Mouse (Mus musculus) embryonic facial prominence, embryonic 11.5 days (tissue): Measurements from ENCODE around the gene Atp6v1g3. TPM values are rescaled to one million over a fixed set of nuclear protein-coding genes. Genes with fewer than 3 reads are reported as not detected.

Experiments used
- ATAC-seq: fragments of 200-750 bp; cut with Nextera tagmentation; replicated peaks from 2 replicates; pipeline ENCODE4 v1.8.0; 2017; ENCODE audit warnings: low read depth; ENCODE audit not compliant: insufficient number of reproducible peaks, low FRiP score, low TSS enrichment
- DNase-seq: peaks from one replicate; pipeline ENCODE4 v3.0.0-alpha.2; 2015; ENCODE audit warnings: low spot score
- H3K27ac ChIP-seq: fragments of 300-500 bp; sonication (generic); replicated peaks from 2 replicates; pipeline ENCODE4 v1.5.1; 2014; ENCODE audit warnings: mild to moderate bottlenecking, low read depth, low read length, control low read depth
- H3K27me3 ChIP-seq: fragments of 300-500 bp; sonication (generic); 2 replicates; pipeline ENCODE4 v1.6.1; 2014; ENCODE audit warnings: mild to moderate bottlenecking, low read length, moderate library complexity, mixed read lengths; ENCODE audit not compliant: control insufficient read depth, insufficient read depth
- H3K36me3 ChIP-seq: fragments of 300-500 bp; sonication (generic); replicated peaks from 2 replicates; pipeline ENCODE4 v1.6.1; 2014; ENCODE audit warnings: low read depth, mild to moderate bottlenecking, low read length, moderate library complexity, mixed read lengths; ENCODE audit not compliant: control insufficient read depth, insufficient read depth
- H3K4me1 ChIP-seq: fragments of 300-500 bp; sonication (generic); 2 replicates; pipeline ENCODE4 v1.6.1; 2014; ENCODE audit warnings: low read length, mixed read lengths; ENCODE audit not compliant: control insufficient read depth, insufficient read depth
- H3K4me2 ChIP-seq: fragments of 300-500 bp; sonication (generic); 2 replicates; pipeline ENCODE4 v1.6.1; 2014; ENCODE audit warnings: low read depth, mild to moderate bottlenecking, control low read depth, low read length, moderate library complexity
- H3K4me3 ChIP-seq: fragments of 300-500 bp; sonication (generic); 2 replicates; pipeline ENCODE4 v1.5.1; 2014; ENCODE audit warnings: low read depth, low read length, control low read depth
- H3K9ac ChIP-seq: fragments of 300-500 bp; sonication (generic); replicated peaks from 2 replicates; pipeline ENCODE4 v1.6.1; 2014; ENCODE audit warnings: mild to moderate bottlenecking, control low read depth, low read length
- H3K9me3 ChIP-seq: fragments of 300-500 bp; sonication (generic); replicated peaks from 2 replicates; pipeline ENCODE4 v1.6.1; 2016; ENCODE audit warnings: mild to moderate bottlenecking, low read length, inconsistent platforms, mixed read lengths; ENCODE audit not compliant: control insufficient read depth
- WGBS: fragments of 180-500 bp; shearing (Covaris S2); extraction: QIAGEN DNeasy Blood & Tissue Kit; methylation state at CpG from one replicate; pipeline ENCODE4 v1.1.7; 2014; 5-methylcytosine and 5-hydroxymethylcytosine counted together
- polyA plus RNA-seq: library from polyadenylated mRNA; unstranded; fragments of >200 nt; fragmentation: Nextera tagmentation; extraction: Ambion mirVana; gene quantifications from 2 replicates; pipeline ENCODE4 v1.2.1, GENCODE M21; 2014

The Atp6v1g3 gene
- polyA plus RNA-seq, 1 experiment from 2014 or later, result not detected

GRCm38 (mm10) chr1:138274930-138275329 lies 1.4 kb downstream of the Atp6v1g3 start:
- no peak overlapping the region for H3K27ac ChIP-seq
- H3K9ac ChIP-seq, result no peak overlapping the region
- no peaks in the 10 kb centered on the region for H3K36me3 ChIP-seq
- H3K4me1 ChIP-seq, result no peaks in the 10 kb centered on the region
- no peak overlapping the region for H3K4me2 ChIP-seq
- ATAC-seq (no peak), DNase-seq (no peak)
- H3K4me3 ChIP-seq, result no peak overlapping the region
- H3K9me3 ChIP-seq, result no peaks in the 10 kb centered on the region
- H3K27me3 ChIP-seq, result no peaks in the 10 kb centered on the region
- WGBS, result 83% methylated on average over 3 of the region's 3 CpGs

- Histone ChIP-seq H3K9me3 (no peaks in the 10 kb centered on the region), H3K4me1 (no peaks in the 10 kb centered on the region), H3K4me2 (no peak overlapping the region), H3K27ac (no peak overlapping the region), H3K9ac (no peak overlapping the region), H3K36me3 (no peaks in the 10 kb centered on the region), H3K4me3 (no peak overlapping the region), H3K27me3 (no peaks in the 10 kb centered on the region)
- WGBS, result 63% methylated on average over 5 of the region's 5 CpGs
- ATAC-seq (no peak), DNase-seq (no peak)
Measured at GRCm38 (mm10) chr1:138275859-138276258, 2.3 kb downstream of the Atp6v1g3 start.

GRCm38 (mm10) chr1:138281139-138281538 lies 7.6 kb downstream of the Atp6v1g3 start:
- Histone ChIP-seq H3K4me2 (no peak overlapping the region), H3K4me3 (no peak overlapping the region), H3K36me3 (no peaks in the 10 kb centered on the region), H3K27me3 (no peaks in the 10 kb centered on the region), H3K27ac (no peak overlapping the region), H3K9ac (no peak overlapping the region), H3K4me1 (no peaks in the 10 kb centered on the region), H3K9me3 (no peaks in the 10 kb centered on the region)
- ATAC-seq (no peak), DNase-seq (no peak)
- 41% methylated on average over 6 of the region's 6 CpGs for WGBS

- WGBS, result 84% methylated on average over 3 of the region's 3 CpGs
- Histone ChIP-seq H3K27ac (no peak overlapping the region), H3K9me3 (no peaks in the 10 kb centered on the region), H3K36me3 (no peaks in the 10 kb centered on the region), H3K9ac (no peak overlapping the region), H3K4me1 (no peaks in the 10 kb centered on the region), H3K4me2 (no peak overlapping the region), H3K27me3 (no peaks in the 10 kb centered on the region), H3K4me3 (no peak overlapping the region)
- peak; percentile 39 for DNase-seq
- no peak for ATAC-seq
Measured at GRCm38 (mm10) chr1:138282413-138283141, 9.0 kb downstream of the Atp6v1g3 start.

DNA sequence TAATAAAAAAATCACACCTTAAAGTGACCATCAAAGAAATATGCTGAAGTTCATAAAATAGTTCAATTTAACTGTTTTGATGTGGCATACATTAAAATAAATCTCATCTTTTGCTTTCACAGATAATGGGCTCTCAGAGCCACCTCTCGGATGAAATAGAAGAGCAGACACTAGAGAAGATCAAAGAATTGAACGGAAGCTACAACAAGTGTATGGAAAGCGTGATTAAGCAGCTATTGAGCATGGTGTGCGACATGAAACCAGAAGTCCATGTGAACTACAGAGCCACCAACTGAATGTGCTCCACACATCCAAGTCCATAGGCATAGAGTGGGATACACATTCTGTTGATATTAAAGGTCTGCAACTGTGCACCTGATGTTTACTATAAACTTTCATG lies 14.1 kb downstream of the Atp6v1g3 start:
- Histone ChIP-seq H3K27me3 (no peaks in the 10 kb centered on the region), H3K27ac (no peak overlapping the region), H3K4me2 (no peak overlapping the region), H3K4me3 (no peak overlapping the region), H3K9me3 (no peaks in the 10 kb centered on the region), H3K4me1 (no peaks in the 10 kb centered on the region), H3K9ac (no peak overlapping the region), H3K36me3 (no peaks in the 10 kb centered on the region)
- DNase-seq (no peak), ATAC-seq (no peak)
- 88% methylated on average over 4 of the region's 4 CpGs for WGBS

DNA sequence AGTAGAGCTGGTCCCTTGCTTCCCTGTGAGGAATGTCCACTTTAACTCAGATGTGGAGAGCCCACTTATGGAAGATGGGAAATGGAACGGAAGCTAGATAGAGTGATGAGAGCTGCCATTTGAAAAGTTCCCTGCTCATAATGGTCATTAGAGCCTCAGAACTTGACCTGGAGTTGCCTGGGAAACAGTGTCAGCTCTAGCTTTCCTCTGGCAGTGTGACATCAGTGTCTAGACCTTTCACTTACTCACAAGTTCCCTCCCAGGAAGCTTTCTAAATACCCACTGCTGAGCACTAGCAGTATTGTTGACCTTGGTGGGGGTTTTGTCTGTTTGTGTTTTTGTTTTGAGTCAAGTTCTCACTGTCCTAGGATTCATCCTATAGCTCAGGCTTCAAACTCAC lies 15.2 kb downstream of the Atp6v1g3 start:
- no peaks in the 10 kb centered on the region for H3K36me3 ChIP-seq
- H3K4me1 ChIP-seq, result no peaks in the 10 kb centered on the region
- no peaks in the 10 kb centered on the region for H3K27me3 ChIP-seq
- WGBS, result 70% methylated on average over 1 of the region's 1 CpGs
- no peak overlapping the region for H3K27ac ChIP-seq
- ATAC-seq (no peak), DNase-seq (no peak)
- no peak overlapping the region for H3K4me3 ChIP-seq
- no peak overlapping the region for H3K9ac ChIP-seq
- H3K9me3 ChIP-seq, result no peaks in the 10 kb centered on the region
- H3K4me2 ChIP-seq, result no peak overlapping the region

GRCm38 (mm10) chr1:138289455-138290425 lies 16.2 kb downstream of the Atp6v1g3 start:
- Histone ChIP-seq H3K9me3 (no peaks in the 10 kb centered on the region), H3K36me3 (no peaks in the 10 kb centered on the region), H3K4me3 (no peak overlapping the region), H3K4me2 (no peak overlapping the region), H3K27me3 (no peaks in the 10 kb centered on the region), H3K9ac (no peak overlapping the region), H3K4me1 (no peaks in the 10 kb centered on the region), H3K27ac (no peak overlapping the region)
- 74% methylated on average over 7 of the region's 7 CpGs for WGBS
- DNase-seq, result no peak
- no peak for ATAC-seq

DNA sequence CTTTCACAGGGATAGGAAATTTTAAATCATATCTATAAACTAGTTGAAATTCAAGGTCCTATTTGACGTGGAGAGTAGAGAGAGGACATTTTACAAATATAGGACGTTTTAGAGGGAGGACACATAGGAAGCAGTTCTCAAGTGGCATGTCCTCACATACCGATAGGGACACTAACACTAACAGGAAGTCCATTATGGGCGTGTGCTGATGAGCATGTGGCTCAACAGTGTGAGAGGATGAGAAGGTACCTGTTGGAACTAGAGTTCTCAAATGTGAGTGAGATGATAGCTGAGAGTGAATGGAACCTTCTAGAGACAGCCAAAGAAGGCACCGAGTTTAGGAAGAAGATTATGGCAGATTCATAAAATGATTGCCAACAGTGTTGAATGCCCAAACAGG lies 17.9 kb downstream of the Atp6v1g3 start:
- no peaks in the 10 kb centered on the region for H3K9me3 ChIP-seq

More for the DNA sequence above, 17.9 kb downstream of the Atp6v1g3 start:
- Histone ChIP-seq H3K9ac (no peak overlapping the region), H3K4me1 (no peaks in the 10 kb centered on the region), H3K4me2 (no peak overlapping the region), H3K4me3 (no peak overlapping the region), H3K27ac (no peak overlapping the region), H3K36me3 (no peaks in the 10 kb centered on the region), H3K27me3 (no peaks in the 10 kb centered on the region)
- no peak for DNase-seq
- 85% methylated on average over 5 of the region's 5 CpGs for WGBS
- ATAC-seq, result no peak
